Comparison of ENCODE assay signal across 22 mouse cellular contexts in genomic region chr6:85232836-85233623, GRCm38 (mm10). TPM values are rescaled to one million over a fixed set of nuclear protein-coding genes. Genes with fewer than 3 reads are reported as not detected.
DNase-seq lines count a peak whose midpoint lies in the region; ATAC-seq lines count a peak whose summit lies in the region.
"Had no signal": no experiment of that assay in that cellular context is flagged by ENCODE, and none has a peak within 500 bp of the region (broad histone marks: within the 10 kb centered on the region; RNA-seq: fewer than 3 reads in every experiment).

No protein-coding gene starts in this region.

- H3K27ac ChIP-seq in limb, embryonic 10.5 days, result peak overlapping the region; percentile 19; the same call in 1 of the 2 replicates
- H3K27ac ChIP-seq: embryonic facial prominence, embryonic 13.5 days; gastrocnemius, adult 2 months; heart, embryonic 15.5 days; liver, embryonic 14.5 days; midbrain, embryonic 15.5 days had no signal

- H3K4me1 ChIP-seq in limb, embryonic 10.5 days, result peaks cover 31% of the 10 kb centered on the region
- H3K4me1 ChIP-seq: heart, embryonic 15.5 days; midbrain, embryonic 15.5 days had no signal

- DNase-seq in frontal cortex, postnatal 36 days (ENCODE audit: low spot score in 2 of 2), result no peak
- peak; percentile 53 for DNase-seq in ovary, postnatal 36 days (ENCODE audit: low spot score)
- DNase-seq in ovary, postnatal 14 days (ENCODE audit: low spot score), result no peak
- no peak for DNase-seq in limb, embryonic 10.5 days (ENCODE audit: low spot score)
- DNase-seq in gastrocnemius, postnatal 10 days, result no peak
- no peak for DNase-seq in layer of hippocampus, postnatal 36 days
- DNase-seq: cerebellum, postnatal 36 days; gastrocnemius, adult 2 months; heart, adult 18-20 months; kidney, adult 11 months; left cerebral cortex, postnatal 4 days; lung, postnatal 4 days; thymus, postnatal 36 days had no signal

- H3K36me3 ChIP-seq in limb, embryonic 10.5 days, result no peaks in the 10 kb centered on the region
- H3K36me3 ChIP-seq: embryonic facial prominence, embryonic 13.5 days; heart, embryonic 15.5 days; midbrain, embryonic 15.5 days had no signal

- no peak overlapping the region for H3K4me3 ChIP-seq in limb, embryonic 10.5 days
- H3K4me3 ChIP-seq: embryonic facial prominence, embryonic 13.5 days; gastrocnemius, adult 2 months; heart, embryonic 15.5 days; midbrain, embryonic 15.5 days had no signal

- 0 out of 2 replicates have a peak, but pooled peaks have one; percentile 21 for ATAC-seq in frontal cortex, adult (ENCODE audit: low TSS enrichment)
- ATAC-seq: midbrain, embryonic 15.5 days had no signal

- peaks cover 56% of the 10 kb centered on the region for H3K27me3 ChIP-seq in limb, embryonic 10.5 days (ENCODE audit: low read depth, poor library complexity, severe bottlenecking)
- H3K27me3 ChIP-seq: embryonic facial prominence, embryonic 13.5 days; heart, embryonic 15.5 days; midbrain, embryonic 15.5 days had no signal

- H3K9me3 ChIP-seq in limb, embryonic 10.5 days (replicated peaks), result no peaks in the 10 kb centered on the region
- H3K9me3 ChIP-seq: embryonic facial prominence, embryonic 13.5 days; heart, embryonic 15.5 days; midbrain, embryonic 15.5 days had no signal

- 19% methylated on average over 7 of the region's 7 CpGs for WGBS in limb, embryonic 10.5 days

RNA-seq across cellular contexts. Expression of gene Emx1, which starts 45.8 kb away (rescaled TPM):
- polyA plus RNA-seq in limb, embryonic 10.5 days (2016; fragmentation: Nextera tagmentation; extraction: Ambion mirVana), result 1.8 and 3.9 TPM in 2 replicates
- total RNA-seq in gastrocnemius, postnatal 10 days (2021), result not detected
- 10 to 100 TPM; 17.6 to 19.3 TPM for total RNA-seq in layer of hippocampus, postnatal 36 days (2021)
- total RNA-seq: ES-E14; gastrocnemius, adult 2 months; heart, adult 18-20 months had no signal
- polyA plus RNA-seq: C2C12; heart, embryonic 15.5 days; hindbrain, embryonic 11.5 days; small intestine, adult 2 months had no signal

Comparison
In these comparisons a context has a peak if more than half of its experiments do, and no peak if none do; other contexts are left out.
1. RNA of gene Emx1, which starts 45.8 kb away (total RNA-seq): 17.6 to 19.3 TPM in layer of hippocampus, postnatal 36 days; not detected in gastrocnemius, postnatal 10 days; every median in the first group is over 10 times any median in the second.